Mouse (Mus musculus) brain, adult 2 months (tissue): ENCODE measurements around the gene Slc5a12.
A peak's percentile ranks its signal among the peaks of the same experiment; 100 is the strongest.

Experiments used
- DNase-seq: peaks from one replicate; pipeline ENCODE4 v3.0.0; 2011; ENCODE audit warnings: low read depth, low spot score

Gene Slc5a12

GRCm38 (mm10) chr2:110596932-110597331, at the start of gene Slc5a12:
TSS of gene Slc5a12 (plus strand) at chr2:110597298.
- DNase-seq, result no peak

GRCm38 (mm10) chr2:110556098-110556497, 41.0 kb upstream of the Slc5a12 start:
- DNase-seq, result no peak

DNA sequence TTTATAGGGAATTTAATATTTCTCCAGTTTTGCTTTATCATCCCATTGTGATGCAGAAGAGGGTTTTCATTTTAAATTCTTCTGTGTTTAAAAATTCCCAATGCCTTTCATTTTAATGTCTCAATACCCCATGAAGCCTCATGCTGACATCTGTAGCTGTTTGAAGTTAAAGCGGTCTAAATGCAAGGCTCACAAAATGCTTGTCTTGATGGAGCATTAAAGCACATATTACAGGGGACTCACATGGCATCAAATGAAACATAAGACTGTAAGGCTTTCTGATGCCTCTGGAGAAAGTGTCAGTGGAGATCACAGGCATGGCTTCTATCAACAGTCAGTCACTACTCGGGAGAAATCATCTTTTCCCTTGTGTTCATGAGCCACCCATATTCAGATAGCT, 34.5 kb upstream of the Slc5a12 start:
- no peak for DNase-seq

- peak; percentile 76 for DNase-seq
These were observed 32.1 kb upstream of the Slc5a12 start for GRCm38 (mm10) chr2:110564673-110565627.

DNA sequence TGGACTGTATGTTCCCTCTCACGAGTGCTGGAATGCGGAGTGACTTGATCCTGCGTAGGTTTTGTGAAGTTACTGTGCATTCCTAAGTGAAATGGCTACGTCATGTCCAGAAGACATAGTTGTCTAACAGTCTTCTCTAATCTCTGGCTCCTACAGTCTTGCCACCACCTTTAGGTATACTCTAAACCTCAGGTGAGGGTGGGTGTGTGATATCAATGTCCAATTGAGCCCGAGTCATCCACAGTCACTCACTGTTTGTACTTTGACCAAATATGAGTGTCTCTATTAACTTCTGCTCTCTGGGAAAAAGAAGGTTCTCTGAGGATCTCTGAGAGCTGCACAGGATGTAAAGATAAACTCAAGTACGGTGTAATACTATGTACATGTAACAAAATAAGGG, 10.4 kb upstream of the Slc5a12 start:
- no peak for DNase-seq

GRCm38 (mm10) chr2:110590007-110590406, 7.1 kb upstream of the Slc5a12 start:
- DNase-seq, result no peak

- no peak for DNase-seq
These were observed 4.8 kb upstream of the Slc5a12 start for GRCm38 (mm10) chr2:110592276-110592675.

GRCm38 (mm10) chr2:110644358-110644757, 47.3 kb downstream of the Slc5a12 start:
- DNase-seq, result no peak

- DNase-seq, result no peak
These were observed 47.7 kb downstream of the Slc5a12 start for GRCm38 (mm10) chr2:110644846-110645245.

GRCm38 (mm10) chr2:110663329-110663728, 66.2 kb downstream of the Slc5a12 start:
- DNase-seq, result peak; percentile 86

DNA sequence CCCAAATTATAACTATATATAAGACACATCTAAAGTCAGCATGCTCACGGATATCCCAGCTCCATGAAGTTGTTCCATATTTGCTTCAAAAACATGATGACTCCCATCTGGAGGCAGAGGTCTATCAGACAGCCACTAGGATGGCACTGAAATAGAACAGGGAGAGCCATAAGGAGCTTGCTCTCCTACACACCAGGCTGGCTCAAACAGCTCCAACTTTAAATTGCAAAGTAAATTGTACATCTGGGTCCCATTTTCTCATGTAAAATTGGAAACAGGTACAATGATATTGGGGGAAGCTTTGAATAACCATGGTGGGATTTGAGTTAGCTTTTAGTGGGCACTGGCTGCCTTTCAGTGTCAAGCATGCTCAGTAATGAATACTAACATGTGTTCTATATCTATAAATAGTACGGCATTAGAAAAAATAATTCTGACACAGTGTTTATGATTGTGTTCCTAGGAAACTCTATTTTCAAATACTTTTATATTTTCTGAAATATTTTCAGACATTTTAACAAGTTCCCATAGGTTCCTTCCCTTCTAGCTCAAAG, 74.0 kb downstream of the Slc5a12 start:
- DNase-seq, result peak; percentile 74
